9 mouse cellular contexts compared by ENCODE assay signal in genomic region chr9:83664951-83665350, GRCm38 (mm10).
DNase-seq lines count a peak whose midpoint lies in the region; ATAC-seq and TF ChIP-seq lines count a peak whose summit lies in the region.
"Had no signal": no experiment of that assay in that cellular context is flagged by ENCODE, and none has a peak within 500 bp of the region (broad histone marks: within the 10 kb centered on the region; RNA-seq: fewer than 3 reads in every experiment).

No protein-coding gene starts in this region.

- H3K9ac ChIP-seq in lung, embryonic 15.5 days: no peak overlapping the region; the same call in 1 of the 2 replicates
- H3K9ac ChIP-seq in forebrain, embryonic 14.5 days (ENCODE audit: low read length): peak overlapping the region; percentile 74
- H3K9ac ChIP-seq in intestine, postnatal 0 days (ENCODE audit: low read depth, low read length): no peak overlapping the region

- 0 out of 2 replicates have a peak, but pooled peaks cover 5% of the 10 kb centered on the region for H3K4me1 ChIP-seq in lung, embryonic 15.5 days
- peaks cover 2% of the 10 kb centered on the region; the same call in 1 of the 2 replicates for H3K4me1 ChIP-seq in lung, adult 2 months (ENCODE audit: control insufficient read depth, insufficient read depth, low read length)
- peaks cover 4% of the 10 kb centered on the region; the same call in 1 of the 2 replicates for H3K4me1 ChIP-seq in forebrain, embryonic 14.5 days (ENCODE audit: control insufficient read depth, insufficient read depth, low read length)
- H3K4me1 ChIP-seq in intestine, postnatal 0 days (replicated peaks; ENCODE audit: control insufficient read depth, insufficient read depth, low read length): no peaks in the 10 kb centered on the region
- no peaks in the 10 kb centered on the region for H3K4me1 ChIP-seq in olfactory bulb, adult 2 months (ENCODE audit: control insufficient read depth, insufficient read depth, low read length)

- H3K27me3 ChIP-seq in lung, embryonic 15.5 days: no peaks in the 10 kb centered on the region
- no peaks in the 10 kb centered on the region for H3K27me3 ChIP-seq in forebrain, embryonic 14.5 days (replicated peaks; ENCODE audit: control insufficient read depth, insufficient read depth, low read length)
- H3K27me3 ChIP-seq in intestine, postnatal 0 days (replicated peaks; ENCODE audit: control insufficient read depth, insufficient read depth, low read length): no peaks in the 10 kb centered on the region

- no peak for ATAC-seq in lung, embryonic 15.5 days (ENCODE audit: borderline replicate concordance, extremely low read depth, low FRiP score, low TSS enrichment)
- ATAC-seq in forebrain, embryonic 14.5 days: peak; percentile 22
- no peak for ATAC-seq in intestine, postnatal 0 days

- intact Hi-C loops in left cerebral cortex, postnatal 25 days (cut with DNase I): no loop called here

- H3K36me3 ChIP-seq in lung, embryonic 15.5 days: no peaks in the 10 kb centered on the region
- no peaks in the 10 kb centered on the region for H3K36me3 ChIP-seq in forebrain, embryonic 14.5 days (ENCODE audit: control insufficient read depth, insufficient read depth, low read length)
- no peaks in the 10 kb centered on the region for H3K36me3 ChIP-seq in intestine, postnatal 0 days (ENCODE audit: control insufficient read depth, insufficient read depth)

- peak overlapping the region; percentile 56 for H3K4me2 ChIP-seq in lung, embryonic 15.5 days
- peak overlapping the region; percentile 65 for H3K4me2 ChIP-seq in forebrain, embryonic 14.5 days (ENCODE audit: low read length)
- peak overlapping the region; percentile 61 for H3K4me2 ChIP-seq in intestine, postnatal 0 days (replicated peaks; ENCODE audit: low read depth)

- TF ChIP-seq POLR2A in lung, adult 2 months (IDR thresholded peaks at IDR 0.05; ENCODE audit: borderline replicate concordance, extremely low read depth, low read depth, low read length): no peak
- no peak for TF ChIP-seq POLR2A in olfactory bulb, adult 2 months (IDR thresholded peaks at IDR 0.05; ENCODE audit: insufficient read depth, low read depth, low read length)

- H3K9me3 ChIP-seq in lung, embryonic 15.5 days: no peaks in the 10 kb centered on the region
- no peaks in the 10 kb centered on the region for H3K9me3 ChIP-seq in forebrain, embryonic 14.5 days (replicated peaks; ENCODE audit: control insufficient read depth, low read length)
- no peaks in the 10 kb centered on the region for H3K9me3 ChIP-seq in intestine, postnatal 0 days (ENCODE audit: control insufficient read depth)

- peak overlapping the region; percentile 45 for H3K4me3 ChIP-seq in lung, embryonic 15.5 days
- H3K4me3 ChIP-seq in lung, adult 2 months (replicated peaks; ENCODE audit: extremely low read depth, low read depth, low read length): no peak overlapping the region
- H3K4me3 ChIP-seq in forebrain, embryonic 14.5 days (ENCODE audit: low read depth, low read length): peak overlapping the region; percentile 37
- peak overlapping the region; percentile 31 for H3K4me3 ChIP-seq in intestine, postnatal 0 days (ENCODE audit: low read depth, low read length)
- H3K4me3 ChIP-seq in olfactory bulb, adult 2 months (ENCODE audit: insufficient read depth, low read depth, low read length): 0 out of 2 replicates have a peak overlapping the region, but pooled peaks have one; percentile 39

- no peak for DNase-seq in lung, adult 2 months
- peak; percentile 46 for DNase-seq in forebrain, embryonic 14.5 days (ENCODE audit: low spot score)
- DNase-seq in left cerebral cortex, postnatal 25 days (ENCODE audit: low spot score in 2 of 2): no peak
- no peak for DNase-seq in layer of hippocampus, adult 18-20 months (ENCODE audit: low spot score in 2 of 2)
- DNase-seq in thymus, postnatal 25 days: no peak
- DNase-seq: thymus, adult 18-20 months had no signal

- TF ChIP-seq CTCF in lung, adult 2 months (IDR thresholded peaks at IDR 0.05; ENCODE audit: insufficient read depth, low read length): no peak
- no peak for TF ChIP-seq CTCF in intestine, postnatal 0 days (IDR thresholded peaks at IDR 0.05; ENCODE audit: low read depth)
- no peak for TF ChIP-seq CTCF in olfactory bulb, adult 2 months (IDR thresholded peaks at IDR 0.05; ENCODE audit: insufficient read depth, low read depth, low read length)

- H3K27ac ChIP-seq in lung, embryonic 15.5 days: no peak overlapping the region
- H3K27ac ChIP-seq in forebrain, embryonic 14.5 days (ENCODE audit: low read depth, low read length): peak overlapping the region; percentile 78
- H3K27ac ChIP-seq in intestine, postnatal 0 days (ENCODE audit: low read depth, low read length): no peak overlapping the region
- H3K27ac ChIP-seq in olfactory bulb, adult 2 months (ENCODE audit: insufficient read depth, low read depth, low read length): no peak overlapping the region

- WGBS in lung, embryonic 15.5 days: 20% methylated on average over 8 of the region's 8 CpGs
- 54% methylated on average over 8 of the region's 8 CpGs for WGBS in lung, adult 2 months
- 11% methylated on average over 8 of the region's 8 CpGs for WGBS in forebrain, embryonic 14.5 days
- WGBS in intestine, postnatal 0 days: 37% methylated on average over 8 of the region's 8 CpGs
- WGBS in olfactory bulb, adult 2 months: 34% methylated on average over 8 of the region's 8 CpGs
